Mouse (Mus musculus) macrophage (primary cell): ENCODE measurements around the gene Pla2g1b. TPM values are rescaled to one million over a fixed set of nuclear protein-coding genes. Genes with fewer than 3 reads are reported as not detected.
"Not testable (repeated sequence)": the region's sequence is repeated elsewhere in the genome, so short reads cannot be mapped to it uniquely, and the experiment has no call there.

ENCODE experiments used
- H3K27ac ChIP-seq: fragments of 350-480 bp; formaldehyde crosslinking; 2 replicates; pipeline ENCODE4 v1.9.0; 2021
- H3K36me3 ChIP-seq: fragments of 350-480 bp; formaldehyde crosslinking; 2 replicates; pipeline ENCODE4 v1.9.0; 2021; ENCODE audit errors: inconsistent target
- H3K4me3 ChIP-seq: fragments of 350-480 bp; formaldehyde crosslinking; 2 replicates; pipeline ENCODE4 v1.9.0; 2021; ENCODE audit errors: inconsistent target
- H3K79me2 ChIP-seq: fragments of 350-480 bp; formaldehyde crosslinking; 2 replicates; pipeline ENCODE4 v1.9.0; 2021; ENCODE audit errors: inconsistent target
- WGBS: methylation state at CpG from one replicate; pipeline ENCODE4 v1.1.7; 2026; ENCODE audit warnings: inconsistent platforms; ENCODE audit not compliant: missing documents; 5-methylcytosine and 5-hydroxymethylcytosine counted together
- polyA plus RNA-seq: library from polyadenylated mRNA; stranded (reverse); fragments of 250-400 nt; gene quantifications from 3 replicates; pipeline ENCODE4 v1.2.4, GENCODE M21; 2018; ENCODE audit warnings: inconsistent platforms

Pla2g1b gene
- polyA plus RNA-seq, 1 experiment from 2014 or later: not detected

GRCm38 (mm10) chr5:115485489-115486205 is 19.6 kb downstream of the Pla2g1b start:
- Histone ChIP-seq H3K4me3 (no peak overlapping the region), H3K36me3 (no peaks in the 10 kb centered on the region), H3K79me2 (no peaks in the 10 kb centered on the region; the same call in 1 of the 2 replicates), H3K27ac (no peak overlapping the region)
- WGBS: 95% methylated on average over 17 of the region's 18 CpGs

- no peak overlapping the region for H3K27ac ChIP-seq
- 73% methylated on average over 4 of the region's 4 CpGs for WGBS
- H3K79me2 ChIP-seq: no peaks in the 10 kb centered on the region; the same call in 1 of the 2 replicates
- no peaks in the 10 kb centered on the region for H3K36me3 ChIP-seq
- no peak overlapping the region for H3K4me3 ChIP-seq
Measured at GRCm38 (mm10) chr5:115486726-115487125, 20.7 kb downstream of the Pla2g1b start.

GRCm38 (mm10) chr5:115487353-115487752 is 21.3 kb downstream of the Pla2g1b start:
- Histone ChIP-seq H3K79me2 (no peaks in the 10 kb centered on the region; the same call in 1 of the 2 replicates), H3K36me3 (no peaks in the 10 kb centered on the region), H3K4me3 (no peak overlapping the region), H3K27ac (no peak overlapping the region)
- 94% methylated on average over 8 of the region's 8 CpGs for WGBS

DNA sequence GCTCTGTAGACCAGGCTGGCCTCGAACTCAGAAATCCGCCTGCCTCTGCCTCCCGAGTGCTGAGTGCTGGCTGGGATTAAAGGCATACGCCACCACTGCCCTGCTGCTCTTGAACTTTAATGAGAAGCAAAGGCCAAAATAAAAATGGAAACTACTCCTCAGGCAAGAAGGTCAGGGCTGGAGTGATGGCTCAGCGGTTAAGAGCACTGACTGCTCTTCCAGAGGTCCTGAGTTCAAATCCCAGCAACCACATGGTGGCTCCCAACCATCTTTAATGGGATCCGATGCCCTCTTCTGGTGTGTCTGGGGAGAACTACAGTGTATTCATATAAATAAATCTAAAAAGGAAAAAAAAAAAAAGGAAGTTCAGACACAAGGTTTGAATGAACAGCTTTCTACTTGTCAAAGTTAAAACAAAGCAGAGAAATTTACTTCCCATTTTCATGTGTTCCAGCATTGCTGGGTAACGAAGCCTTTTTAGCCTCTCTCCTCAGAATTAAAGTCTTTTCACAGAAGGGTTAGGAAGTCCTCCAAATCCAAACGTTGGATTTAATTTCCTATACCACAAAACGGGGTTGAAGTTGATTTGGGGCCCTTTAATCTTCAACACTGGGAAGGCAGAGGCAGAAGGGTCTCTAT is 22.0 kb downstream of the Pla2g1b start:
- Histone ChIP-seq H3K4me3 (no peak overlapping the region), H3K79me2 (no peaks in the 10 kb centered on the region; the same call in 1 of the 2 replicates), H3K36me3 (no peaks in the 10 kb centered on the region), H3K27ac (peak overlapping the region; percentile 96)
- WGBS: 39% methylated on average over 8 of the region's 9 CpGs

DNA sequence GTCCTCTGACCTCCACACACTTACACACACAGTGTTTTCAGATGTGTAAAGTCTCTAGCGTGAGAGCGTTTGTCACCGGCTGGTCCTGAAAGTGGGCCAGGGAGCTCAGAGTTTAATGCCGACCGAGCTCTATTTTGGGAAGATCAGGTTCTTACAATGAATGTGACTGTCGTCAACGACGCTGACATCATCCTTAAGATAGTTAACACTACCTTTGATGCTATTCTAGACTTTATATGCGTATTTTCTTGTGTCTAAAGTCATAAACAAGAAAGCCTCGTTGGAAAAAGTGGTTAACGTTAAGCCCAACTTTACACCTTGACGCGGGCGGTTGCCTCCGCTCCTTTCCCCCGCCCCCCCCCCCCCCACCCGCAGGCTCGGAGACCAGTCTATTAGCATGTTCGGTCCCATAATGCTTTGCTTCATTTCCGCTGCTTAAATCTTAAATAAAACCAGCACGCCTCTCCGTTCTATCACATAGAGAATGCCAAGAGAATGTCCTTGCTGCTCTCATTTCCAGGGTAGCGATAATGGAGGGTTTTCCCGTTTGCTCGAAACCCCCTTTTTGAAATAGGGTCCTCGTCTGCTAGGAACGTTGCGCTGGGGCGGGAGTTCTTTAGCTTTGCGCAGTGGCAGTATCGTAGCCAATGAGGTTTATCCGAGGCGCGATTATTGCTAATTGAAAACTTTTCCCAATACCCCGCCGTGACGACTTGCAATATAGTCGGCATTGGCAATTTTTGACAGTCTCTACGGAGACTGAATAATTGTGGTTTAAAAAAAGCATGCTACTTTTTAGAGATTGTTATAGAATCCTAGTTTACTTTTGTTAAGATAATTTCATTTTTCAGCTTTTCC is 23.0 kb downstream of the Pla2g1b start:
- H3K27ac ChIP-seq: peak overlapping the region; percentile 96
- H3K4me3 ChIP-seq: peak overlapping the region; percentile 10; the same call in 1 of the 2 replicates
- H3K36me3 ChIP-seq: no peaks in the 10 kb centered on the region
- H3K79me2 ChIP-seq: no peaks in the 10 kb centered on the region
- WGBS: 4% methylated on average over 36 of the region's 39 CpGs

DNA sequence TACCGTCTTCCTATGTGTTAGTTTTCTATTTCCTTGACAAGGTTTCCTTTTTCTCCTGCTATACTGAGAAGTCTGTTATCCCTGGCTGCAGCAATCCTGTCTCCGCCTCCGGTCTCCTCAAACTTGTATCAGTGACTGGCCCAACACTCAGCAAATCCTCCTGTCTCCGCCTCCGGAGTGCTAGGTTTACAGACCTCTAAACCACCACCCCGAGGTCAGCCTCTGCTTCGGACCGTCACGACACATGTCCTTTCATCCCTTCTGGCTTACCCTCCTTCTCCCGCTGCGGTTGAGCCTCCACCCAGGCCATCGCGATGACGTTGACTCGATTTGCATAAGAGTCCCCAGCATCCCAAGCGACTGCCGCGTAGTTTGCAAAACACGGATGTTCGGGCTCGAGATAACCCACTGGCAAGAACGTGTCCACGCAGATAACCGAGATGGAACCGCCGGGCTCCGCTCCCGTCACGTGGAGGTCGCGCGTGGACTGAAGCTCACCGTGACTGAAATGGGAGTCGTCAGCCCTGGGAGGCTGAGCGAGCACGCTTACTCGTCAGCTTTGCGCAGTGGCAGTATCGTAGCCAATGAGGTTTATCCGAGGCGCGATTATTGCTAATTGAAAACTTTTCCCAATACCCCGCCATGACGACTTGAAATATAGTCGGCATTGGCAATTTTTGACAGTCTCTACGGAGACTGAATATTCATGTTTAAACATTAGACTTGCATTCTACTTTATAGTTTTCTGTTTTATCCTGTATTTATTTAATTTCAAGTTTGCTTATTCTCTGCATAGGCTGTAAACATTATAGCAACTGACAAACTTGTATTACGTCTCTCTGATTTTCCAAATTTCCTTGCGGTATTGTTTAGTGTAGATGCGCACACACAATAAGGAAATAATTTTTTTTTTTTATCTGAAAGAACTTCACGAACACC is 23.9 kb downstream of the Pla2g1b start:
- H3K79me2 ChIP-seq: no peaks in the 10 kb centered on the region
- peak overlapping the region; percentile 96 for H3K27ac ChIP-seq
- 1% methylated on average over 50 of the region's 50 CpGs for WGBS
- no peaks in the 10 kb centered on the region for H3K36me3 ChIP-seq
- H3K4me3 ChIP-seq: peak overlapping the region; percentile 7; the same call in 1 of the 2 replicates

GRCm38 (mm10) chr5:115490638-115491000 is 24.6 kb downstream of the Pla2g1b start:
- Histone ChIP-seq H3K36me3 (no peaks in the 10 kb centered on the region), H3K27ac (no peak overlapping the region), H3K79me2 (no peaks in the 10 kb centered on the region), H3K4me3 (no peak overlapping the region)
- 4% methylated on average over 8 of the region's 8 CpGs for WGBS

- no peaks in the 10 kb centered on the region for H3K36me3 ChIP-seq
- 36% methylated on average over 4 of the region's 5 CpGs for WGBS
- H3K79me2 ChIP-seq: no peaks in the 10 kb centered on the region
- no peak overlapping the region for H3K4me3 ChIP-seq
- no peak overlapping the region for H3K27ac ChIP-seq
Measured at GRCm38 (mm10) chr5:115491076-115491475, 25.0 kb downstream of the Pla2g1b start.

DNA sequence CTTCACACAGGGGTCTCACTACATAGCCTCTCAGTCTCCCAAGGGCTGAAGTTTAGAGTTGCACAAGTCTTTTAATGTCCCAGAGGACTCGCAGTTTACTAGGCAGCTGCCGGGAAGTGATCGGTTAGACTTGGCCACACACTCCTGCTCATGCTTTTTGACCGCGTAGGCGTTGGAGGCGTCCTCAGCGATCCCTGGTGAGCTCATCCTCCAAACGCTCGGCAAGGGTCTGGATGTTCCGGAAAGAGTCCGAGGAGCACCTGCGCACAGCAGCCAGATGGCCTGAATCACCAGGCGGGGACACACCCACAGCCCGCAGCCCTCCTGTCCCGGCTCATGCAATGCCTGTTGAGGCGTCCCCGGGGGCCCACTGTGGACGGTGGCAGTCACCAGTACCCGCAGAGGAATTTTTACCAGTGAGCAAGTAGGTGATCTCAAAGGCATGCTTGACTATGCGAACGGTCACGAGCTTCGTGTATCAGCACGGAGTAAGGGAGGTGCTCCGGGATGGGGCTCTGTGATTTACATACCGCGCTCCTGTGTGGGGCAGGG is 25.8 kb downstream of the Pla2g1b start:
- Histone ChIP-seq H3K79me2 (no peaks in the 10 kb centered on the region), H3K27ac (no peak overlapping the region), H3K36me3 (no peaks in the 10 kb centered on the region), H3K4me3 (no peak overlapping the region)
- 11% methylated on average over 23 of the region's 28 CpGs for WGBS

- 61% methylated on average over 4 of the region's 6 CpGs for WGBS
- no peak overlapping the region for H3K4me3 ChIP-seq
- no peaks in the 10 kb centered on the region for H3K79me2 ChIP-seq
- H3K27ac ChIP-seq: no peak overlapping the region
- H3K36me3 ChIP-seq: no peaks in the 10 kb centered on the region
Measured at GRCm38 (mm10) chr5:115492711-115493335, 26.8 kb downstream of the Pla2g1b start.

DNA sequence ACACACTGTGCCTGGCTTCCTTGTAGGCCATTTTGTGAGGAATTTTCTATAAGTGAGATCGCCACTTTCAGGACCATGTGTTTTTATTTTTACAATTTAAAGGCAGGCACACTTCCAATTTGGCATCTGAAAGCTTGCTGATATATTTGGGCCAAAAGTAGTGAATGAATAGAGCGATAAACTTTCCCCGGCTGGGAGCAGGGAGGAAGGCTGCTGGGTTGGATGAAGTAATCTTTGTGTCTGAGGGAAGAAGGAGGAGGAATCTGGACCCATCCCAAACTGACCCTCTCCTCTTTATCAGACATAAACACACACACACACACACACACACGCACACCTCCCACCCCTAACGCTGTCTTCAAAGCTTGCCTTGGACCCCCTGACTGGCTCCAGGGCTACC is 27.4 kb downstream of the Pla2g1b start:
- Histone ChIP-seq H3K27ac (no peak overlapping the region), H3K36me3 (no peaks in the 10 kb centered on the region), H3K4me3 (no peak overlapping the region), H3K79me2 (no peaks in the 10 kb centered on the region)
- 94% methylated on average over 5 of the region's 5 CpGs for WGBS

DNA sequence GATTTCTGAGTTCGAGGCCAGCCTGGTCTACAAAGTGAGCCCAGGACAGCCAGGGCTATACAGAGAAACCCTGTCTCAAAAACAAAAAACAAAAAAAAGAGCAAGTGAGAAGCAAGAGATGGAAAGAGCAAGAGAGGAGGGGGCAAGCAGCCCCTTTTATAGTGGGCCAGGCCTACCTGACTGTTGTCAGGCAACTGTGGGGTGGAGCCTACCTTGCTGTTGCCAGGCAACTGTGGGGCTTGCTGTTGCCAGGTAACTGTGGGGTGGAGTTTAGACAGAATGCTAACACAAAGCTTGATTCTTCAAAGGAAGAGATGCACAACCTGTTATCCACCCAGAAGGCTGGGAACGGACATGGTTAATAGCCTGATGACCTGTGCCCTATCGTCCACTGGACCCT is 29.6 kb downstream of the Pla2g1b start:
- H3K4me3 ChIP-seq, H3K36me3 ChIP-seq, H3K79me2 ChIP-seq, H3K27ac ChIP-seq: not testable (repeated sequence)
- 92% methylated on average over 2 of the region's 3 CpGs for WGBS

- Histone ChIP-seq H3K27ac (no peak overlapping the region), H3K4me3 (no peak overlapping the region), H3K36me3 (no peaks in the 10 kb centered on the region), H3K79me2 (no peaks in the 10 kb centered on the region)
- WGBS: 92% methylated on average over 5 of the region's 7 CpGs
Measured at GRCm38 (mm10) chr5:115497033-115497432, 31.0 kb downstream of the Pla2g1b start.
